Mouse (Mus musculus): Measurements from ENCODE around the gene Gtpbp3. TPM values are rescaled to one million over a fixed set of nuclear protein-coding genes. Genes with fewer than 3 reads are reported as not detected.

The Gtpbp3 gene
- polyA plus RNA-seq, 1 experiment from 2014 or later: 5.2 TPM

- peaks cover 15% of the 10 kb centered on the region for H3K36me3 ChIP-seq (ENCODE audit: control insufficient read depth, insufficient read depth, low read length)
- H3K4me2 ChIP-seq (ENCODE audit: low read length): no peak overlapping the region
- no peaks in the 10 kb centered on the region for H3K9me3 ChIP-seq (ENCODE audit: control insufficient read depth, low read length)
- no peak for DNase-seq
- H3K4me3 ChIP-seq (replicated peaks; ENCODE audit: low read depth, low read length): no peak overlapping the region
- peaks cover 35% of the 10 kb centered on the region for H3K4me1 ChIP-seq (ENCODE audit: control insufficient read depth, insufficient read depth, low read length)
- H3K27me3 ChIP-seq (ENCODE audit: control insufficient read depth, insufficient read depth, low read length): no peaks in the 10 kb centered on the region
- 90% methylated on average over 2 of the region's 2 CpGs for WGBS
- no peak overlapping the region for H3K27ac ChIP-seq (replicated peaks; ENCODE audit: low read depth, low read length)
- no peak for ATAC-seq (ENCODE audit: low FRiP score, low TSS enrichment)
- no peak overlapping the region for H3K9ac ChIP-seq (replicated peaks; ENCODE audit: low read length)
Measured at GRCm38 (mm10) chr8:71467201-71467600, 20.7 kb upstream of the Gtpbp3 start.

- Histone ChIP-seq H3K4me3 (replicated peaks; ENCODE audit: low read depth, low read length) (no peak overlapping the region), H3K27me3 (ENCODE audit: control insufficient read depth, insufficient read depth, low read length) (no peaks in the 10 kb centered on the region), H3K9ac (replicated peaks; ENCODE audit: low read length) (no peak overlapping the region), H3K4me2 (ENCODE audit: low read length) (no peak overlapping the region), H3K4me1 (ENCODE audit: control insufficient read depth, insufficient read depth, low read length) (peaks cover 29% of the 10 kb centered on the region), H3K27ac (replicated peaks; ENCODE audit: low read depth, low read length) (no peak overlapping the region), H3K9me3 (ENCODE audit: control insufficient read depth, low read length) (no peaks in the 10 kb centered on the region), H3K36me3 (ENCODE audit: control insufficient read depth, insufficient read depth, low read length) (peaks cover 23% of the 10 kb centered on the region)
- ATAC-seq (ENCODE audit: low FRiP score, low TSS enrichment) (no peak), DNase-seq (no peak)
- 94% methylated on average over 1 of the region's 1 CpGs for WGBS
Measured at GRCm38 (mm10) chr8:71468001-71468400, 19.9 kb upstream of the Gtpbp3 start.

GRCm38 (mm10) chr8:71468916-71469315 is 19.0 kb upstream of the Gtpbp3 start, which contains the start of gene Dda1:
Dda1 (plus strand) TSS chr8:71469199.
- H3K4me3 ChIP-seq (replicated peaks; ENCODE audit: low read depth, low read length): peak within 1 kb of the TSS; percentile 76
- DNase-seq (peak; percentile 100), ATAC-seq (ENCODE audit: low FRiP score, low TSS enrichment) (peak; percentile 90)
- peak within 1 kb of the TSS; percentile 84 for H3K27ac ChIP-seq (replicated peaks; ENCODE audit: low read depth, low read length)
- H3K36me3 ChIP-seq (ENCODE audit: control insufficient read depth, insufficient read depth, low read length): peaks cover 32% of the 10 kb centered on the region
- H3K4me1 ChIP-seq (ENCODE audit: control insufficient read depth, insufficient read depth, low read length): peaks cover 25% of the 10 kb centered on the region
- WGBS: under 1% methylated on average over 35 of the region's 52 CpGs
- H3K4me2 ChIP-seq (ENCODE audit: low read length): peak within 1 kb of the TSS; percentile 84
- H3K27me3 ChIP-seq (ENCODE audit: control insufficient read depth, insufficient read depth, low read length): no peaks in the 10 kb centered on the region
- no peaks in the 10 kb centered on the region for H3K9me3 ChIP-seq (ENCODE audit: control insufficient read depth, low read length)
- H3K9ac ChIP-seq (replicated peaks; ENCODE audit: low read length): peak within 1 kb of the TSS; percentile 61

- H3K27ac ChIP-seq (replicated peaks; ENCODE audit: low read depth, low read length): peak overlapping the region; percentile 84
- peak overlapping the region; percentile 84 for H3K4me2 ChIP-seq (ENCODE audit: low read length)
- peak; percentile 89 for DNase-seq
- peak overlapping the region; percentile 76 for H3K4me3 ChIP-seq (replicated peaks; ENCODE audit: low read depth, low read length)
- peak overlapping the region; percentile 61 for H3K9ac ChIP-seq (replicated peaks; ENCODE audit: low read length)
- H3K4me1 ChIP-seq (ENCODE audit: control insufficient read depth, insufficient read depth, low read length): peaks cover 20% of the 10 kb centered on the region
- H3K9me3 ChIP-seq (ENCODE audit: control insufficient read depth, low read length): no peaks in the 10 kb centered on the region
- no peaks in the 10 kb centered on the region for H3K27me3 ChIP-seq (ENCODE audit: control insufficient read depth, insufficient read depth, low read length)
- under 1% methylated on average over 21 of the region's 24 CpGs for WGBS
- peak; percentile 43 for ATAC-seq (ENCODE audit: low FRiP score, low TSS enrichment)
- peaks cover 37% of the 10 kb centered on the region for H3K36me3 ChIP-seq (ENCODE audit: control insufficient read depth, insufficient read depth, low read length)
Measured at GRCm38 (mm10) chr8:71469411-71469810, 18.5 kb upstream of the Gtpbp3 start.

GRCm38 (mm10) chr8:71470146-71470912 is 17.6 kb upstream of the Gtpbp3 start:
- peaks cover 46% of the 10 kb centered on the region for H3K36me3 ChIP-seq (ENCODE audit: control insufficient read depth, insufficient read depth, low read length)

GRCm38 (mm10) chr8:71470913-71471255 is 17.0 kb upstream of the Gtpbp3 start:
- DNase-seq (no peak), ATAC-seq (ENCODE audit: low FRiP score, low TSS enrichment) (no peak)
- Histone ChIP-seq H3K4me1 (ENCODE audit: control insufficient read depth, insufficient read depth, low read length) (peaks cover 16% of the 10 kb centered on the region), H3K4me3 (replicated peaks; ENCODE audit: low read depth, low read length) (no peak overlapping the region), H3K27me3 (ENCODE audit: control insufficient read depth, insufficient read depth, low read length) (no peaks in the 10 kb centered on the region), H3K9me3 (ENCODE audit: control insufficient read depth, low read length) (no peaks in the 10 kb centered on the region), H3K36me3 (ENCODE audit: control insufficient read depth, insufficient read depth, low read length) (peaks cover 51% of the 10 kb centered on the region), H3K4me2 (ENCODE audit: low read length) (0 out of 2 replicates have a peak overlapping the region, but pooled peaks have one; percentile 84), H3K9ac (replicated peaks; ENCODE audit: low read length) (no peak overlapping the region), H3K27ac (replicated peaks; ENCODE audit: low read depth, low read length) (no peak overlapping the region)
- 82% methylated on average over 5 of the region's 5 CpGs for WGBS

More at GRCm38 (mm10) chr8:71470146-71470912, 17.6 kb upstream of the Gtpbp3 start:
- peak overlapping the region; percentile 76 for H3K4me3 ChIP-seq (replicated peaks; ENCODE audit: low read depth, low read length)
- DNase-seq: no peak
- peaks cover 19% of the 10 kb centered on the region for H3K4me1 ChIP-seq (ENCODE audit: control insufficient read depth, insufficient read depth, low read length)
- no peak for ATAC-seq (ENCODE audit: low FRiP score, low TSS enrichment)
- H3K9ac ChIP-seq (replicated peaks; ENCODE audit: low read length): peak overlapping the region; percentile 61
- WGBS: 81% methylated on average over 3 of the region's 3 CpGs
- peak overlapping the region; percentile 84 for H3K4me2 ChIP-seq (ENCODE audit: low read length)
- H3K9me3 ChIP-seq (ENCODE audit: control insufficient read depth, low read length): no peaks in the 10 kb centered on the region
- no peak overlapping the region for H3K27ac ChIP-seq (replicated peaks; ENCODE audit: low read depth, low read length)
- H3K27me3 ChIP-seq (ENCODE audit: control insufficient read depth, insufficient read depth, low read length): no peaks in the 10 kb centered on the region

- ATAC-seq (ENCODE audit: low FRiP score, low TSS enrichment) (no peak), DNase-seq (no peak)
- peaks cover 48% of the 10 kb centered on the region for H3K36me3 ChIP-seq (ENCODE audit: control insufficient read depth, insufficient read depth, low read length)
- 95% methylated on average over 17 of the region's 17 CpGs for WGBS
- H3K4me3 ChIP-seq (replicated peaks; ENCODE audit: low read depth, low read length): no peak overlapping the region
- H3K9ac ChIP-seq (replicated peaks; ENCODE audit: low read length): no peak overlapping the region
- no peak overlapping the region for H3K27ac ChIP-seq (replicated peaks; ENCODE audit: low read depth, low read length)
- H3K27me3 ChIP-seq (ENCODE audit: control insufficient read depth, insufficient read depth, low read length): no peaks in the 10 kb centered on the region
- H3K4me2 ChIP-seq (ENCODE audit: low read length): no peak overlapping the region
- peaks cover 13% of the 10 kb centered on the region for H3K4me1 ChIP-seq (ENCODE audit: control insufficient read depth, insufficient read depth, low read length)
- no peaks in the 10 kb centered on the region for H3K9me3 ChIP-seq (ENCODE audit: control insufficient read depth, low read length)
Measured at GRCm38 (mm10) chr8:71471861-71472260, 16.0 kb upstream of the Gtpbp3 start.

GRCm38 (mm10) chr8:71472601-71473386 is 15.1 kb upstream of the Gtpbp3 start:
- Histone ChIP-seq H3K27ac (replicated peaks; ENCODE audit: low read depth, low read length) (no peak overlapping the region), H3K4me3 (replicated peaks; ENCODE audit: low read depth, low read length) (no peak overlapping the region), H3K27me3 (ENCODE audit: control insufficient read depth, insufficient read depth, low read length) (no peaks in the 10 kb centered on the region), H3K4me1 (ENCODE audit: control insufficient read depth, insufficient read depth, low read length) (peaks cover 13% of the 10 kb centered on the region), H3K4me2 (ENCODE audit: low read length) (no peak overlapping the region), H3K9me3 (ENCODE audit: control insufficient read depth, low read length) (no peaks in the 10 kb centered on the region), H3K36me3 (ENCODE audit: control insufficient read depth, insufficient read depth, low read length) (peaks cover 48% of the 10 kb centered on the region), H3K9ac (replicated peaks; ENCODE audit: low read length) (no peak overlapping the region)
- 84% methylated on average over 8 of the region's 8 CpGs for WGBS
- DNase-seq: no peak
- ATAC-seq (ENCODE audit: low FRiP score, low TSS enrichment): no peak
